Mouse (Mus musculus) left cerebral cortex, adult 2 months (tissue): ENCODE data around the gene Hoxa4. TPM values are rescaled to one million over a fixed set of nuclear protein-coding genes. Genes with fewer than 3 reads are reported as not detected.

ENCODE experiments used
- DNase-seq, 2 experiments: peaks; one replicate each; pipeline ENCODE4 v3.0.0; 2021 to 2022; ENCODE audit warnings: low spot score in 2 of 2, mixed read lengths in 1 of 2; ENCODE audit errors: extremely low spot score in 1 of 2
- H3K27ac ChIP-seq: fragments of 200-600 bp; 2 replicates; pipeline ENCODE4 v1.8.1; 2022
- H3K4me3 ChIP-seq: fragments of 200-600 bp; 2 replicates; pipeline ENCODE4 v1.8.1; 2022
- CTCF ChIP-seq: fragments of 200-600 bp; IDR thresholded peaks from 2 replicates; pipeline ENCODE4 v1.8.1; 2022; ENCODE audit warnings: antibody characterized with exemption, mild to moderate bottlenecking, moderate library complexity
- intact Hi-C: fragments of 180-260 bp; cut with DNase I; formaldehyde crosslinking; loops from one replicate; pipeline ENCODE4 v1.15.1; 2025
- long read RNA-seq, 2 experiments: library from polyadenylated mRNA; stranded (forward); transcript quantifications; one replicate each; pipeline ENCODE4 v2.0.0; 2021; ENCODE audit warnings: borderline mapping rate in 2 of 2
- total RNA-seq, 2 experiments: library from RNA; stranded (reverse); gene quantifications; 2 replicates each; pipeline ENCODE4 v1.2.3; 2021

Hoxa4 gene
- not detected for total RNA-seq
- long read RNA-seq, experiment 1: 0 reads
- long read RNA-seq, experiment 2: 0 reads

DNA sequence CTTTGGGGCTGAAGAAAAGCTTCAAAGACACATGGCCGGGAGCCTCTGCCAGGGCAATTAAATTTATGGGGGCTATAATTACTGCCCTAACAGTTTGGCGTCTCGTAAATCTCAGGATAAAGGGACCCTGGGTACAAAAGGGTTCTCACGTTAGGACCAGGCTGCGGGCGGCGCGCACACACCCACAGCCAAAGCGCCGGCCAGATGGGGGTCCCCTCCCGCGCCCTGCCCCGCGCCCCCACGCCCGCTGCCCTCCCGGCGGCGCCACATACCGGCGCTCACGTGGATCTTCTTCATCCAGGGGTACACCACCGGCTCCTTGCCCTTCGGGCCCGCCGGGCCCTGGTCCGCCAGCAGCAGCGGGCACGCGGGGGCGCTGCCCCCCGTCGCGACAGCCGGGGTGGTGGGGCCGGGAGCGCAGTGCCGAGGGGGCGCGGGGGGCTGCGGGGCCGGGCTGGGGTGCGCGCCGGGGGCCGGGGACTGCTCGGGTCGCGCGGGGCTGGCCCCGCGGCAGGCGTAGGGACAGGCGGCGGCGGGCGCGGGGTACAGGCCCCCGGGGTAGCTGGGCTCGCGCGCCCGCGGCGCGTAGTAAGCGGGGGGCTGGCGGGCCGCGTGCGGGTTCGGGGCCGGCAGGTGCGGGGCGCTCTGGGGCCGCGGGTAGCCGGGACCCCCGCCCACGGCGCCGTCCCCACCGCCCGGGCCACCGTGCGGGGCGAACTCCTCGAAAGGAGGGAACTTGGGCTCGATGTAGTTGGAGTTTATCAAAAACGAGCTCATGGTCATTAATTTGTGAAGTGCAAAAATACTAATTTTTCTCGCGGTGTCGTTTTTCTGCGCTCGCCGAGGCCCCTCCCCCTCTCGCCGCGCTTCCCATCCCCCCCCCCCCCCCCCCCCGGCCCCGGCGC is at the start of gene Hoxa4:
Gene Hoxa4 (minus strand): TSS at position 848 of the 905 bp plus-strand sequence.
- no peak for TF ChIP-seq CTCF
- Histone ChIP-seq H3K4me3 (0 out of 2 replicates have a peak within 1 kb of the TSS, but pooled peaks have one; percentile 15), H3K27ac (no peak within 1 kb of the TSS)
- intact Hi-C loops: loop anchor here (1.0 kb wide), 1 partner anchor 38 kb away; no protein-coding TSS in a partner anchor
- DNase-seq: no peak

DNA sequence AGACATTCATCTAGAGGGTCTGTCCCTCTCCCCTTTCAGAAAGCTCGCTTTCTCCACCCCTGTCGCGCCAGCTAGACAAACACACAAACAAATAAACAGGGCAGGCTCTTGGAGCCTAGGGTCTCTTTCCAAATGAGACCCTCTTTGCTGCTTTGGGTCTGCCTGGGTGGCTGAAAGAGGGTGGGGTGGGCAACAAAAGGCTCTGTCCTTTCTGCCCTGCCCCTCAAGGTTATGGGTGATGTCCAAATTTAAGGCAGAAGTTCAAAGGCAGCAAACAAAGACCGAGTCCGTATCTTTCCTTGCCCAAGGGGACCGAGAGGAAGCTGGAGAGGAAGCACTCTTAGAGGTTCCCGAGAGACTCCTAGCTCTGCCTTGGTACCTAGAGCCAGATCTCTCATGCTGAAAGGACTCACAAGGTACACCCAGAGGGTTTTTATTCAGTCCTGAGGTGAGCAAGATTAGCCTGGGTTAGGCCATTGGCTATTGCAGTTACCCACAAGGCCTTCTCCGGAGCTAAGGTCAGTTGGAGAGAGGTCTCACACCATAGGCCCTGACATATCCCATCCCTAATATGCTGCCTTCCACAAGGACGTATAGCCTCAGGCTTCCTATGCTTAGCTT is 49.6 kb upstream of the Hoxa4 start:
- H3K4me3 ChIP-seq: no peak overlapping the region
- intact Hi-C loops: no loop called here
- no peak for DNase-seq
- no peak for TF ChIP-seq CTCF
- no peak overlapping the region for H3K27ac ChIP-seq

DNA sequence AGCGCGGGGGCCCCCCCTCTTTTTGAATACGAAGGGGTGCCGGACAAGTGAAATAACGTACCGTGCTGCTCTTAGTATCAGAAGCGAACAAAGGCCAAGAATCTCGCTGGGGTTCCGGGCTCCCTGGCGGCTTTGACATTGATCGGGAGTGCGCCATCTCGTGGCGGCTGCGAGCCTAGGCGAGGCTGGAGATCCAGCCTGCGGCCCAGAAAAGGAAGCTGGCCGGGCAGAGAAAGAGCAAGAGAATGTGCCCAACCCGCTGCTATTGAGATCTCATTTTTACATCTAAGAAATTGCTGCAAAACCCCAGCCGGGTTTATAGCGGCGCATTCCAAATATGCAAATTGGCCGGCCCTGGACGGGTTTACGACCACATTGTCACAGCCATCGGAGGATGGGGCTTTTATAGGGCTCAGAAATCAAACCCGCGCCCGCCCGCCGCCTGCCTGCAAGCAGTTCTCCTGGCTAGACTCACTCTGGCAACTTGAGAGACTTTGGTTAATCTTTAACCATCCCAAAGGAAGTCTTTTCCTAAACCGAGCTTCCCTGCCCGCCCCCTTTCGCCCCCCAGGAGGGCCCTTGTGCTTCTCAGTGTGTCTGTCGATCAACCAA is 48.9 kb upstream of the Hoxa4 start, which contains the start of gene Hoxa10:
Gene Hoxa10 (minus strand): TSS at position 466 of the 612 bp plus-strand sequence.
- TF ChIP-seq CTCF: peak; percentile 59
- no peak for DNase-seq
- no peak within 1 kb of the TSS for H3K27ac ChIP-seq
- H3K4me3 ChIP-seq: no peak within 1 kb of the TSS
- intact Hi-C loops: no loop called here

DNA sequence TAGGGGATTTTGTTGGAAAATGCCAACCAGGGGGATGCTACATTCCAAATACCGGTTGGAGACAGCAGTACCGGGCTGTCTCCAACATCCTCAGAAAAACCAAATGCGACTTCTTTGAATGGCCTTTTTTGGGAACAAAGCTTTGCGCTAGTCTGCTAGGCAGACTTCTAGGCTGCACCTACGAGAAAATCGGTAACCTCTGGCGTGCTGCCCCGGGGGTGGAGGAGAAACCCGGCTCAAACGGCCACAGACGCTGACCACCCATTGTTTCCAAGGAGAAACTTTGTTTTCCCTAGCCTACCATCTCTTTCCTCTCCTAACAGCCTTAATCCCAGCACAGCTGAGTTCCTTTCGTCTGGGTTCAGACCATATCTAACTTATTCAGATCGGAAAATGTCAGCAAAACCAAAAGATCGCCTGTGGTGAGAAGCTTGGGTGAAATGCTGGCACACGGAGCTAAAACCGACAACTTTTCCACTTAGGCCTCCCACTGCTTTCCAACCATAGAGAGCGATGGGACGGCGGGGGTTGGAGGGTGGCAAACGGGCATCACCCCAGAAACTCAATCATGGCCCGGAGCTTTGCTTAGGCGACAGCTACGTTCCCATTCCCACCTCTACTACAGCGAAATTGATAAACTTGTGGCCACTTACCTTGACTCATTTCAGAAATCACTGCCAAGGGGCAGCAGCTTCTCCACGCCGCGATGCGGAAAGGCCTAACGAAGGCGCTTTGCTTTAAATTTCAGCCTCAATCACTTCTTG is 48.3 kb upstream of the Hoxa4 start:
- DNase-seq: no peak
- intact Hi-C loops: no loop called here
- H3K27ac ChIP-seq: no peak overlapping the region
- no peak for TF ChIP-seq CTCF
- no peak overlapping the region for H3K4me3 ChIP-seq

DNA sequence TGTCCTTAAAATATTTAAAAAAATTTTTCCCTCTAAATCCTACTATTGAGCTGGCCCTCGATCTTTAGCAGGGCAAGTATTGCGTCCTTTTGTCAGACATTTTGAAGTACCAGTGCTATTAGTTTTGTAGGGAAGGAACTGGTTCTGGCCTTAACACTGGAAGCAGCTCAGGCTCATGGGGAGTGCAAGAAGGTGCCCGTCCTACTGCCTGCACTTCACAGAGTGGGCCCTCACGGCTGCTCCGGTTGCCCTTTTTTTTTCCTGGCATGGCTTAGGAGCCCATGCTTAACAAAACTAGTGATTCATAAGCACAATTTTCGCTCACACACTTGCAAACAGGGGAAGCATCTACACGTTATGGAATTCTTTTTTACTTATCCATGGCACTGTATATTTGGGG is 47.4 kb upstream of the Hoxa4 start:
- DNase-seq: no peak
- no peak for TF ChIP-seq CTCF
- intact Hi-C loops: no loop called here
- H3K4me3 ChIP-seq: no peak overlapping the region
- no peak overlapping the region for H3K27ac ChIP-seq

DNA sequence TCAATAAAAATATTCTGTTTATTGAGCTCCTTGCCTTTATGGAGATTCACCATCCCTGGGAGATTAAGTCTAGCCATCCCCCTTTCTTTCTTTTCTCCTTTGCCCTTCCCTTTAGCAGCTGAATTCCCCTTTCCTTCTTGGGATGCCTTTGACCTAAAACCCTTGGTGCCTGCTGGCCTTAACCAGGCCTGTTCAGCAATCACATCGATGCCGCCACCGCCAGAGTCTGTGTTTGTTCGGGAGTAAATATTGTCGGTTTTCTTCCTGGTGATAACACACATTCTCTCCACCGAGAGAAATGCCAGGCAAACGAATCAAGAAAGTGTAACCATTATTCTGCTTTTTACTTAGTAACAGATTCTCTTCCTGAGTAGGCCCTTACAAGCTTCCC is 46.6 kb upstream of the Hoxa4 start:
- H3K27ac ChIP-seq: no peak overlapping the region
- H3K4me3 ChIP-seq: no peak overlapping the region
- TF ChIP-seq CTCF: no peak
- intact Hi-C loops: no loop called here
- no peak for DNase-seq

DNA sequence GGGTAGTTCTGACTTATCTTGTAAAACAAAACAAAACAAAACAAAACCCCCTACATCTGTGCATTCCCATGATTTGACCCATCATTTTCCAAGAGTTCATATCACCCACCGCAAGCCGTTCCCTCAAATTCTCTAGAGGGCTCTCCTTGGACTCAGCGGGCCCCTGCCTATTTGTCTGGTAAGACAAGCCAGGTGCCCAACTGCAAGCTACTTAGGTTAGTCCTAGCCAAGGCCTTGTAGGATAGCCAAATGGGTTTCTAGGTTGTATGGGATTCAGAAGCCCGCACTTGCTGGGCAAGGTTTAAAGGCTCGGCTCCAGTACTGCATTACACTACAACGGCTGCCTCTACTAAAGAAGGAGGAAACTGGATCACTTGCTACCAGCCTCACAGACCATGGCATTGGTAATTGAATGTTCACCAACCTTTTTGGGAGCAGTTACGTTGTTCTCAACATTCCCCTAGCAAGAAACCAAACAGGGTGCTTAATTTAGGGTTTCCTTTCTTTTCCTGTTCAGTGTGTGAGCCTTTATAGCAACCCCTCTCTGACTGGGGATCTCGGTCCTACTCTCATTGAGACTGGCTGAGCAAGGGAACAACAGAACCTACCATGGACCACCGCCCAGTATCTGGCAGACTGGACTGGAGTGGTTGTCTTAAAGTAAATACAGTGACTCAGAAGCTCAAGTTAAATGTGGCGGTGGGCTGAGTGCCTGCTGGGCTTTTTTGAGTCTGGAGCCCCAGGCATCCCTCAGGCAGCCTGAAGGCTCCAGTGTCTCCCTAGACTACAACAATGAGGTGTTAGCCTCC is 46.0 kb upstream of the Hoxa4 start:
- intact Hi-C loops: no loop called here
- TF ChIP-seq CTCF: no peak
- no peak for DNase-seq
- no peak overlapping the region for H3K4me3 ChIP-seq
- no peak overlapping the region for H3K27ac ChIP-seq

DNA sequence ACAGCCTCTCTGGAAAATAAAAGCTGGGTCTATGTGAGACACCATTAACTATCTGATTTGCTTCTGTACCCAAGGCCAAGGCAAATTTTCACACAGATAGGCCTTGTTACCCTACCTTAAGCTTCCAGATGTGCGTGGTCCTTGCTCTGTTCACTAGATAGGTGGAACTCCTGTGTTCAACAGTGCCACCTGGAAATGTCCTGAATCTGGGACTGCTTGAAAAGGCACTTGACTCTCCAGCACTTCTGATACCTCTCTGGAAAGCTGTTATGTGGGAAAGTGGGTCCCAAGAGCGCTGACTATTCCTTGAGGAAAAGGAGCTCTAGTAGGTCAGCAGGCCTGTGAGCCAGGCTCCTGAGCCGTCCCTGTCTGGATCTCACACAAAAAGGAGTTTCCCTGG is 45.3 kb upstream of the Hoxa4 start:
- intact Hi-C loops: no loop called here
- Histone ChIP-seq H3K4me3 (no peak overlapping the region), H3K27ac (no peak overlapping the region)
- DNase-seq: no peak
- TF ChIP-seq CTCF: no peak

DNA sequence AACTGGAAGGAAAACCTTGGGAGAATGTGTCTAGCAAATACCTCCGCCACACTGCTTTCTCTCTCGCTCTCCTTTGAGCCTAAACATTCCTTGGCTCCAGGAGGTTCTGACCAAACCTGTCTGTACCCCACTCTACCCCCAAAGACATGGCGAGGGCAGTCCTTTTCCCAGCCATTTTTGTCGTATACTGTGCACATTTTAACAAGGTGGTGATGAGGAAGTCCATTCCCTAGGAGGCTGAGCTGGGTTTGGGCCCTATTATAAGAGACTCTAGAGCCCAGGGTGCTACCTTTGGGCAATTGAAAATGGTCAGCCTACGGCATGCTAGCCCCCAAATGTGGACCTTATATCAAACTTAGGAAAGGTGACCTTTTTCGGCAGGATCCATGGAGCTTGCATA is 44.3 kb upstream of the Hoxa4 start:
- Histone ChIP-seq H3K4me3 (no peak overlapping the region), H3K27ac (no peak overlapping the region)
- DNase-seq: no peak
- intact Hi-C loops: no loop called here
- TF ChIP-seq CTCF: no peak

DNA sequence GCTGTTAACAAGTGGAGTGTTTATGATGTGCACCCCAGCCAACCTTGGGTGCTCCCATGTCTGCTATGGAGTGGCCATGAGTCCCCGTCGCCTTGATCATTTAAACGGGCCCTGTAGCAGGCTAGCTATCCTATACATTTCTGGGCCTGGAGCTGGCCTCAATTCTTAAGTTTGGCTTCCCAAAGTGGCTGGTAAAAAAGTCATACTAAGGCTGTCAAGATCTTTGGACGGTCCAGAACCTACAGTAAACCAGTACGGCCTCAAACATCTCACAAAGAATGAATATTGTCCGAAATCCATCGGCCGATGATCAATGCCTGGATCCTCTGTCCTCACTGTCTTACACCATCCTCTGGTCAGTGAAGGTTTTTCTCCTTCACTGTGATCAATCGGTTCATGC is 43.7 kb upstream of the Hoxa4 start:
- intact Hi-C loops: no loop called here
- DNase-seq: no peak
- Histone ChIP-seq H3K27ac (no peak overlapping the region), H3K4me3 (no peak overlapping the region)
- TF ChIP-seq CTCF: no peak
